Mouse (Mus musculus): ENCODE measurements around the gene Immp2l.

Immp2l gene

GRCm38 (mm10) chr12:41557832-41558231 is 533.9 kb downstream of the Immp2l start:
- no peak for DNase-seq

- no peak for DNase-seq
These were observed 535.3 kb downstream of the Immp2l start for GRCm38 (mm10) chr12:41558956-41559735.

- peak; percentile 24 for DNase-seq
These were observed 541.9 kb downstream of the Immp2l start for GRCm38 (mm10) chr12:41565540-41566432.

- no peak for DNase-seq
These were observed 542.5 kb downstream of the Immp2l start for GRCm38 (mm10) chr12:41566433-41566794.

GRCm38 (mm10) chr12:41573754-41574153 is 549.9 kb downstream of the Immp2l start:
- DNase-seq, result no peak

- no peak for DNase-seq
These were observed 551.3 kb downstream of the Immp2l start for GRCm38 (mm10) chr12:41575221-41575620.

GRCm38 (mm10) chr12:41593401-41593800 is 569.5 kb downstream of the Immp2l start:
- DNase-seq, result no peak

- DNase-seq, result no peak
These were observed 570.1 kb downstream of the Immp2l start for GRCm38 (mm10) chr12:41594037-41594436.

- no peak for DNase-seq
These were observed 591.4 kb downstream of the Immp2l start for GRCm38 (mm10) chr12:41615271-41615670.

GRCm38 (mm10) chr12:41621341-41621740 is 597.5 kb downstream of the Immp2l start:
- DNase-seq, result no peak

GRCm38 (mm10) chr12:41643262-41643661 is 619.4 kb downstream of the Immp2l start:
- DNase-seq, result no peak

GRCm38 (mm10) chr12:41644802-41645551 is 621.1 kb downstream of the Immp2l start:
- no peak for DNase-seq

GRCm38 (mm10) chr12:41646956-41647575 is 623.2 kb downstream of the Immp2l start:
- no peak for DNase-seq

GRCm38 (mm10) chr12:41647675-41648074 is 623.8 kb downstream of the Immp2l start:
- DNase-seq, result no peak

GRCm38 (mm10) chr12:41649826-41650541 is 626.1 kb downstream of the Immp2l start:
- no peak for DNase-seq

- no peak for DNase-seq
These were observed 644.4 kb downstream of the Immp2l start for GRCm38 (mm10) chr12:41668280-41668679.

- DNase-seq, result no peak
These were observed 645.6 kb downstream of the Immp2l start for GRCm38 (mm10) chr12:41669481-41669880.

- DNase-seq, result no peak
These were observed 651.0 kb downstream of the Immp2l start for GRCm38 (mm10) chr12:41674861-41675260.

- DNase-seq, result no peak
These were observed 656.3 kb downstream of the Immp2l start for GRCm38 (mm10) chr12:41680141-41680540.

GRCm38 (mm10) chr12:41682141-41682540 is 658.3 kb downstream of the Immp2l start:
- no peak for DNase-seq

- DNase-seq, result no peak
These were observed 665.9 kb downstream of the Immp2l start for GRCm38 (mm10) chr12:41689809-41690208.

GRCm38 (mm10) chr12:41710608-41711007 is 686.7 kb downstream of the Immp2l start:
- no peak for DNase-seq
